Comparison of ENCODE assay signal across 28 mouse cellular contexts in genomic region chr1:194734836-194735235, GRCm38 (mm10).
A peak's percentile ranks its signal among the peaks of the same experiment; 100 is the strongest.
DNase-seq lines count a peak whose midpoint lies in the region; ATAC-seq and TF ChIP-seq lines count a peak whose summit lies in the region.
"Had no signal": no experiment of that assay in that cellular context is flagged by ENCODE, and none has a peak within 500 bp of the region (broad histone marks: within the 10 kb centered on the region; RNA-seq: fewer than 3 reads in every experiment).

No protein-coding gene starts in this region.

- no peak overlapping the region for H3K9ac ChIP-seq in midbrain, embryonic 11.5 days (ENCODE audit: low read length)
- H3K9ac ChIP-seq: embryonic facial prominence, embryonic 13.5 days; forebrain, embryonic 13.5 days; heart, embryonic 13.5 days; hindbrain, embryonic 12.5 days; hindbrain, embryonic 15.5 days had no signal

- H3K9me3 ChIP-seq in midbrain, embryonic 11.5 days (ENCODE audit: control insufficient read depth, low read length): no peaks in the 10 kb centered on the region
- H3K9me3 ChIP-seq in midbrain, embryonic 10.5 days (replicated peaks): no peaks in the 10 kb centered on the region
- H3K9me3 ChIP-seq: embryonic facial prominence, embryonic 10.5 days; embryonic facial prominence, embryonic 13.5 days; forebrain, embryonic 10.5 days; forebrain, embryonic 13.5 days; heart, embryonic 10.5 days; heart, embryonic 13.5 days; hindbrain, embryonic 12.5 days; hindbrain, embryonic 15.5 days had no signal

- H3ac ChIP-seq in myocyte (ENCODE audit: control insufficient read depth, insufficient read length): no peak overlapping the region

- WGBS in midbrain, embryonic 11.5 days: 89% methylated on average over 2 of the region's 2 CpGs
- WGBS in midbrain, embryonic 10.5 days: 91% methylated on average over 2 of the region's 2 CpGs
- 93% methylated on average over 2 of the region's 2 CpGs for WGBS in thymus, adult 2 months

- no peak for ATAC-seq in midbrain, embryonic 11.5 days (ENCODE audit: low FRiP score)
- ATAC-seq: forebrain, embryonic 13.5 days; forebrain, embryonic 16.5 days had no signal

- TF ChIP-seq CTCF in bone marrow macrophage, adult 2 months (IDR thresholded peaks at IDR 0.05; ENCODE audit: low read depth, low read length): no peak
- no peak for TF ChIP-seq CTCF in thymus, adult 2 months (IDR thresholded peaks at IDR 0.05; ENCODE audit: borderline replicate concordance, control insufficient read depth, extremely low read depth, insufficient read depth, low read length, poor library complexity)

- no peaks in the 10 kb centered on the region for H3K27me3 ChIP-seq in midbrain, embryonic 11.5 days (ENCODE audit: control insufficient read depth, insufficient read depth, low read length)
- no peaks in the 10 kb centered on the region for H3K27me3 ChIP-seq in midbrain, embryonic 10.5 days (ENCODE audit: low read depth, poor library complexity, severe bottlenecking)
- no peaks in the 10 kb centered on the region for H3K27me3 ChIP-seq in myocyte (ENCODE audit: control insufficient read depth, insufficient read depth, insufficient read length)
- no peaks in the 10 kb centered on the region; the same call in 1 of the 2 replicates for H3K27me3 ChIP-seq in thymus, adult 2 months (ENCODE audit: control insufficient read depth, insufficient read depth, low read length)
- H3K27me3 ChIP-seq: embryonic facial prominence, embryonic 13.5 days; forebrain, embryonic 13.5 days; heart, embryonic 13.5 days; hindbrain, embryonic 12.5 days; hindbrain, embryonic 15.5 days; Patski had no signal

- H3K4me1 ChIP-seq in midbrain, embryonic 11.5 days (ENCODE audit: control insufficient read depth, insufficient read depth, low read length): no peaks in the 10 kb centered on the region
- peaks cover 3% of the 10 kb centered on the region; the same call in 1 of the 2 replicates for H3K4me1 ChIP-seq in midbrain, embryonic 10.5 days
- peaks cover 42% of the 10 kb centered on the region for H3K4me1 ChIP-seq in bone marrow macrophage, adult 2 months (ENCODE audit: control insufficient read depth, insufficient read depth, low read length)
- no peaks in the 10 kb centered on the region for H3K4me1 ChIP-seq in thymus, adult 2 months (replicated peaks; ENCODE audit: control insufficient read depth, insufficient read depth, low read length)

- no peaks in the 10 kb centered on the region for H3K79me2 ChIP-seq in myocyte (ENCODE audit: control insufficient read depth, insufficient read depth)

- H3K27ac ChIP-seq in midbrain, embryonic 11.5 days (ENCODE audit: low read depth, low read length): no peak overlapping the region
- no peak overlapping the region for H3K27ac ChIP-seq in midbrain, embryonic 10.5 days (replicated peaks)
- peak overlapping the region; percentile 46 for H3K27ac ChIP-seq in bone marrow macrophage, adult 2 months (ENCODE audit: insufficient read depth, low read depth, low read length)
- H3K27ac ChIP-seq in thymus, adult 2 months (ENCODE audit: control insufficient read depth, insufficient read depth, low read length): no peak overlapping the region
- H3K27ac ChIP-seq: embryonic facial prominence, embryonic 10.5 days; embryonic facial prominence, embryonic 13.5 days; forebrain, embryonic 10.5 days; forebrain, embryonic 13.5 days; heart, adult 2 months; heart, embryonic 10.5 days; heart, embryonic 13.5 days; hindbrain, embryonic 12.5 days; hindbrain, embryonic 15.5 days had no signal

- no peak overlapping the region for H3K4me2 ChIP-seq in midbrain, embryonic 11.5 days
- no peak overlapping the region for H3K4me2 ChIP-seq in myocyte (ENCODE audit: low read depth)
- H3K4me2 ChIP-seq: embryonic facial prominence, embryonic 13.5 days; forebrain, embryonic 13.5 days; heart, embryonic 13.5 days; hindbrain, embryonic 12.5 days; hindbrain, embryonic 15.5 days had no signal

- DNase-seq in midbrain, embryonic 11.5 days (ENCODE audit: low spot score, missing footprints): peak; percentile 45
- no peak for DNase-seq in midbrain, embryonic 10.5 days (ENCODE audit: low spot score)
- no peak for DNase-seq in thymus, adult 2 months
- no peak for DNase-seq in thymus, adult 18-20 months
- DNase-seq: adrenal gland, postnatal 10 days; adrenal gland, postnatal 36 days; cerebellum, adult 11-12 months; cerebellum, adult 8-10 months; cerebellum, postnatal 10 days; cerebellum, postnatal 36 days; embryo, embryonic 11 days; gastrocnemius, postnatal 10 days; gastrocnemius, postnatal 36 days; heart, adult 2 months; heart, postnatal 14 days had no signal

- H3K36me3 ChIP-seq in midbrain, embryonic 11.5 days (ENCODE audit: control insufficient read depth, insufficient read depth, low read length): no peaks in the 10 kb centered on the region
- H3K36me3 ChIP-seq in midbrain, embryonic 10.5 days: no peaks in the 10 kb centered on the region
- no peaks in the 10 kb centered on the region for H3K36me3 ChIP-seq in myocyte (ENCODE audit: control insufficient read depth, insufficient read depth)
- H3K36me3 ChIP-seq in thymus, adult 2 months (ENCODE audit: control insufficient read depth, insufficient read depth, low read length): no peaks in the 10 kb centered on the region
- H3K36me3 ChIP-seq: embryonic facial prominence, embryonic 10.5 days; embryonic facial prominence, embryonic 13.5 days; forebrain, embryonic 10.5 days; heart, embryonic 10.5 days; heart, embryonic 13.5 days; hindbrain, embryonic 12.5 days; hindbrain, embryonic 15.5 days had no signal

- no peak overlapping the region for H3K4me3 ChIP-seq in midbrain, embryonic 11.5 days (ENCODE audit: low read depth, low read length)
- H3K4me3 ChIP-seq in midbrain, embryonic 10.5 days: no peak overlapping the region
- no peak overlapping the region for H3K4me3 ChIP-seq in bone marrow macrophage, adult 2 months (ENCODE audit: insufficient read depth, low read length)
- no peak overlapping the region for H3K4me3 ChIP-seq in myocyte
- no peak overlapping the region for H3K4me3 ChIP-seq in thymus, adult 2 months (ENCODE audit: control insufficient read depth, insufficient read depth, low read length)
- H3K4me3 ChIP-seq: embryonic facial prominence, embryonic 10.5 days; embryonic facial prominence, embryonic 13.5 days; erythroblast, embryonic 14.5 days; forebrain, embryonic 10.5 days; forebrain, embryonic 13.5 days; heart, adult 2 months; heart, embryonic 10.5 days; heart, embryonic 13.5 days; hindbrain, embryonic 12.5 days; hindbrain, embryonic 15.5 days had no signal

- TF ChIP-seq POLR2A in bone marrow macrophage, adult 2 months (IDR thresholded peaks at IDR 0.05; ENCODE audit: borderline replicate concordance, low read depth, low read length): no peak
- no peak for TF ChIP-seq POLR2A in myocyte (IDR thresholded peaks at IDR 0.05; ENCODE audit: insufficient read length, low read depth)
- no peak for TF ChIP-seq POLR2A in thymus, adult 2 months (IDR thresholded peaks at IDR 0.05; ENCODE audit: control insufficient read depth, extremely low read depth, insufficient read depth, low read length, poor library complexity)

TF ChIP-seq in myocyte, 11 proteins besides CTCF, POLR2A, EP300 and RAD21:
- TF ChIP-seq MYOG (IDR thresholded peaks at IDR 0.05; ENCODE audit: control insufficient read depth in 1 of 3, insufficient read depth in 1 of 3, insufficient read length in 2 of 3, low read depth in 2 of 3) (no peak), USF1 (IDR thresholded peaks at IDR 0.05; ENCODE audit: low read depth) (peak; percentile 35)
